27 mouse cellular contexts compared by ENCODE assay signal in the genomic region with DNA sequence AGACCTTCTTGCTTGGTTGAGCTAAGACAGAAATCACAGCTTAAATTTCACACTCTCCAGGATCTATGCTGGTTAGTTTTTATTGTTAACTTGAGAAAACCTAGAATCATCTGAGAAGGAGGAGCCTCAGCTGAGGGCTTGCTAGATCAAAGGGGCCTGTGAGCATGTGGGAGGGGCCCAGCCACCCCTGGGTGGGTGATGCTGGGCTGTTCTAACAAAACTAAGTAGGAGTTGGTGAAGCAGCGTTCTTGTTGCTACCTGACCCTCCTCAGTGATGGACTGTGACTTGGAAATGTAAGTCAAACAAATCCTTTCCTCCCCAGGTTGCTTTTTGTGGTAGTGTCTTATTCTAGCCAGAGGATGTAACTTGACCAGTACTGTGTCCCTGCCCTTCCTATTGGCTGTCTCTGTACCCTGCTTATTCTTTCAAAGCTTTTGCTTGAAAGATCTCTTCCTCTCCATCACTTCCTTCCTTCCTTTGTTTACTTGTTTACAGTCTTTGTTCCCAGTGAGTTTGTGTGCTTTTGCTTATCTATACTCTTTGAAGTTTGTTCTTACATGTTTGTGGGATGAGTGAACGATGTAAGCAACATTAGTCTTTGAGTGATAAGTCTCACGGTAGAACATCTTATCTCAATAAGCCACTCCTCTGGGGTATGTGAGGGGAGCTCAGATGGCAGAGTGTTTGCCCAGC.
"Had no signal": no experiment of that assay in that cellular context is flagged by ENCODE, and none has a peak within 500 bp of the region (broad histone marks: within the 10 kb centered on the region; RNA-seq: fewer than 3 reads in every experiment).

No protein-coding gene starts in this region.

- H3K27me3 ChIP-seq: heart, embryonic 13.5 days; heart, embryonic 15.5 days; hindbrain, embryonic 12.5 days; intestine, embryonic 15.5 days; limb, embryonic 12.5 days; liver, embryonic 13.5 days; liver, embryonic 15.5 days had no signal

- H3K9me3 ChIP-seq: hindbrain, embryonic 12.5 days; intestine, embryonic 15.5 days; limb, embryonic 10.5 days; liver, embryonic 13.5 days; liver, embryonic 15.5 days had no signal

- H3K4me2 ChIP-seq: heart, embryonic 11.5 days; heart, embryonic 13.5 days; heart, embryonic 15.5 days; hindbrain, embryonic 12.5 days; hindbrain, embryonic 14.5 days; intestine, embryonic 15.5 days; limb, embryonic 12.5 days; liver, embryonic 11.5 days; liver, embryonic 13.5 days; liver, embryonic 15.5 days had no signal

- H3K4me1 ChIP-seq: heart, embryonic 15.5 days; hindbrain, embryonic 10.5 days; hindbrain, embryonic 12.5 days; intestine, embryonic 15.5 days; limb, embryonic 10.5 days; limb, embryonic 12.5 days; liver, embryonic 13.5 days had no signal

- H3K9ac ChIP-seq: heart, embryonic 13.5 days; heart, embryonic 15.5 days; hindbrain, embryonic 12.5 days; hindbrain, embryonic 14.5 days; intestine, embryonic 15.5 days; limb, embryonic 12.5 days; liver, embryonic 13.5 days; liver, embryonic 15.5 days had no signal

- H3K27ac ChIP-seq: gastrocnemius, adult 2 months; heart, adult 2 months; heart, embryonic 15.5 days; hindbrain, embryonic 10.5 days; hindbrain, embryonic 12.5 days; hindbrain, embryonic 14.5 days; intestine, embryonic 15.5 days; layer of hippocampus, adult 2 months; left cerebral cortex, adult 2 months; limb, embryonic 10.5 days; limb, embryonic 12.5 days; liver, embryonic 13.5 days; liver, embryonic 15.5 days had no signal

- DNase-seq: gastrocnemius, adult 2 months; gastrocnemius, postnatal 10 days; gastrocnemius, postnatal 25 days; heart, adult 2 months; heart, postnatal 4 days; kidney, adult 2 months; kidney, adult 9 months; kidney, postnatal 25 days; liver; liver, embryonic 13.5 days had no signal

- H3K36me3 ChIP-seq: heart, embryonic 13.5 days; heart, embryonic 15.5 days; hindbrain, embryonic 10.5 days; hindbrain, embryonic 12.5 days; intestine, embryonic 15.5 days; limb, embryonic 10.5 days; limb, embryonic 12.5 days; liver, embryonic 13.5 days; liver, embryonic 15.5 days had no signal

- ATAC-seq: forebrain, embryonic 16.5 days; hindbrain, embryonic 16.5 days; inflammation-experienced regulatory T-cells, adult 6 months; intestine, postnatal 0 days had no signal

- H3K4me3 ChIP-seq: gastrocnemius, adult 2 months; heart, adult 2 months; heart, embryonic 13.5 days; heart, embryonic 15.5 days; hindbrain, embryonic 10.5 days; hindbrain, embryonic 12.5 days; intestine, embryonic 15.5 days; layer of hippocampus, adult 2 months; left cerebral cortex, adult 2 months; limb, embryonic 10.5 days; limb, embryonic 12.5 days; liver, embryonic 13.5 days; liver, embryonic 15.5 days had no signal
